Mouse (Mus musculus) MEL (cell line): ENCODE data around the gene Plin1. TPM values are rescaled to one million over a fixed set of nuclear protein-coding genes. Genes with fewer than 3 reads are reported as not detected.
A peak's percentile ranks its signal among the peaks of the same experiment; 100 is the strongest.

Source experiments
- DNase-seq: peaks from one replicate; pipeline ENCODE4 v3.0.0; 2011; ENCODE audit warnings: low read depth, low spot score
- H3K27ac ChIP-seq: 2 replicates; pipeline ENCODE4 v1.5.1; 2012; ENCODE audit warnings: low read depth, mild to moderate bottlenecking, control low read depth, low read length, moderate library complexity; ENCODE audit not compliant: control insufficient read depth
- H3K27me3 ChIP-seq, 2 experiments: fragments of 150-350 bp in 1 of 2; sonication (generic) in 1 of 2; 2 replicates each; pipeline ENCODE4 v1.6.1; 2012; ENCODE audit warnings: low read length in 2 of 2, mild to moderate bottlenecking in 2 of 2, improper control_type of control experiment in 1 of 2, moderate library complexity in 1 of 2; ENCODE audit not compliant: insufficient read depth in 2 of 2, control insufficient read depth in 1 of 2
- H3K36me3 ChIP-seq, 2 experiments: 2 replicates each; pipeline ENCODE4 v1.6.1; 2012 to 2014; ENCODE audit warnings: low read length in 2 of 2, improper control_type of control experiment in 1 of 2, inconsistent platforms in 1 of 2, mild to moderate bottlenecking in 1 of 2; ENCODE audit not compliant: insufficient read depth in 2 of 2, control insufficient read depth in 1 of 2
- H3K4me1 ChIP-seq, 2 experiments: fragments of 150-350 bp in 1 of 2; sonication (generic) in 1 of 2; 2 replicates each; pipeline ENCODE4 v1.6.1; 2012; ENCODE audit warnings: low read length in 2 of 2, improper control_type of control experiment in 1 of 2, mild to moderate bottlenecking in 1 of 2; ENCODE audit not compliant: insufficient read depth in 2 of 2, control insufficient read depth in 1 of 2
- H3K4me3 ChIP-seq, 2 experiments: fragments of 150-350 bp in 1 of 2; sonication (generic) in 1 of 2; 2 replicates each; pipeline ENCODE4 v1.5.1; 2012; ENCODE audit warnings: low read depth in 2 of 2, low read length in 2 of 2, mild to moderate bottlenecking in 2 of 2, moderate library complexity in 2 of 2, control low read depth in 1 of 2, improper control_type of control experiment in 1 of 2; ENCODE audit not compliant: control insufficient read depth in 1 of 2, insufficient read depth in 1 of 2
- H3K79me2 ChIP-seq: 2 replicates; pipeline ENCODE4 v1.6.1; 2012; ENCODE audit warnings: mild to moderate bottlenecking, low read length, moderate library complexity; ENCODE audit not compliant: control insufficient read depth, poor library complexity, insufficient read depth
- H3K9ac ChIP-seq: 2 replicates; pipeline ENCODE4 v1.6.1; 2012; ENCODE audit warnings: low read depth, mild to moderate bottlenecking, control low read depth, low read length, moderate library complexity; ENCODE audit not compliant: control insufficient read depth, poor library complexity, severe bottlenecking
- H3K9me3 ChIP-seq: fragments of 150-350 bp; sonication (generic); replicated peaks from 2 replicates; pipeline ENCODE4 v1.6.1; 2012; ENCODE audit warnings: mild to moderate bottlenecking, low read length, improper control_type of control experiment, moderate library complexity; ENCODE audit not compliant: insufficient read depth
- BHLHE40 ChIP-seq: IDR thresholded peaks from 2 replicates; pipeline ENCODE4 v1.6.1; 2012; ENCODE audit warnings: low read depth, mild to moderate bottlenecking, inconsistent platforms, low read length, improper control_type of control experiment, borderline replicate concordance
- CHD1 ChIP-seq: IDR thresholded peaks from 2 replicates; pipeline ENCODE4 v1.6.1; 2012; ENCODE audit warnings: low read depth, mild to moderate bottlenecking, inconsistent platforms, low read length, improper control_type of control experiment
- CHD2 ChIP-seq: IDR thresholded peaks from 2 replicates; pipeline ENCODE4 v1.6.1; 2011; ENCODE audit warnings: low read length, improper control_type of control experiment
- CTCF ChIP-seq, 3 experiments: IDR thresholded peaks in 2 of 3; conservative IDR thresholded peaks in 1 of 3; 2 replicates each; pipeline ENCODE4 v1.5.1; 2011 to 2012; ENCODE audit warnings: low read length in 3 of 3, low read depth in 2 of 3, mild to moderate bottlenecking in 2 of 3, improper control_type of control experiment in 1 of 3, inconsistent platforms in 1 of 3, mixed read lengths in 1 of 3, moderate library complexity in 1 of 3; ENCODE audit not compliant: control insufficient read depth in 1 of 3, insufficient read depth in 1 of 3, poor library complexity in 1 of 3, severe bottlenecking in 1 of 3
- E2F4 ChIP-seq: IDR thresholded peaks from 2 replicates; pipeline ENCODE4 v1.6.1; 2011; ENCODE audit warnings: low read depth, low read length, improper control_type of control experiment, borderline replicate concordance
- ELF1 ChIP-seq: IDR thresholded peaks from 2 replicates; pipeline ENCODE4 v1.6.1; 2014; ENCODE audit warnings: low read depth, mild to moderate bottlenecking, inconsistent platforms, low read length, improper control_type of control experiment, moderate library complexity
- EP300 ChIP-seq, 2 experiments: IDR thresholded peaks; 2 replicates each; pipeline ENCODE4 v1.6.1; 2011; ENCODE audit warnings: improper control_type of control experiment in 2 of 2, low read length in 2 of 2, low read depth in 1 of 2, mild to moderate bottlenecking in 1 of 2
- GABPA ChIP-seq: IDR thresholded peaks from 2 replicates; pipeline ENCODE4 v1.6.1; 2012; ENCODE audit warnings: low read depth, mild to moderate bottlenecking, inconsistent platforms, low read length, improper control_type of control experiment, moderate library complexity
- GATA1 ChIP-seq: IDR thresholded peaks from 2 replicates; pipeline ENCODE4 v1.6.1; 2011; ENCODE audit warnings: low read depth, low read length, improper control_type of control experiment
- HCFC1 ChIP-seq: IDR thresholded peaks from 2 replicates; pipeline ENCODE4 v1.6.1; 2012; ENCODE audit warnings: low read depth, mild to moderate bottlenecking, inconsistent platforms, low read length, improper control_type of control experiment, moderate library complexity
- JUND ChIP-seq: IDR thresholded peaks from 2 replicates; pipeline ENCODE4 v1.6.1; 2011; ENCODE audit warnings: low read depth, mild to moderate bottlenecking, improper control_type of control experiment, low read length
- KAT2A ChIP-seq: conservative IDR thresholded peaks from 2 replicates; pipeline ENCODE4 v1.6.1; 2012; ENCODE audit warnings: low read depth, low read length, improper control_type of control experiment, inconsistent platforms
- MAFK ChIP-seq: IDR thresholded peaks from 2 replicates; pipeline ENCODE4 v1.6.1; 2011; ENCODE audit warnings: low read depth, mild to moderate bottlenecking, low read length, improper control_type of control experiment, borderline replicate concordance
- MAX ChIP-seq: IDR thresholded peaks from 2 replicates; pipeline ENCODE4 v1.6.1; 2011; ENCODE audit warnings: low read length, improper control_type of control experiment
- MAZ ChIP-seq: IDR thresholded peaks from 2 replicates; pipeline ENCODE4 v1.6.1; 2012; ENCODE audit warnings: low read depth, mild to moderate bottlenecking, inconsistent platforms, low read length, improper control_type of control experiment
- MXI1 ChIP-seq: IDR thresholded peaks from 2 replicates; pipeline ENCODE4 v1.6.1; 2011; ENCODE audit warnings: mild to moderate bottlenecking, low read depth, low read length, improper control_type of control experiment
- MYB ChIP-seq: IDR thresholded peaks from 2 replicates; pipeline ENCODE4 v1.6.1; 2011; ENCODE audit warnings: mild to moderate bottlenecking, low read depth, low read length, improper control_type of control experiment
- MYC ChIP-seq: IDR thresholded peaks from 2 replicates; pipeline ENCODE4 v1.6.1; 2011; ENCODE audit warnings: low read depth, mild to moderate bottlenecking, low read length, improper control_type of control experiment, moderate library complexity
- NELFE ChIP-seq: IDR thresholded peaks from 2 replicates; pipeline ENCODE4 v1.6.1; 2011; ENCODE audit warnings: low read depth, low read length, improper control_type of control experiment
- NRF1 ChIP-seq: IDR thresholded peaks from 2 replicates; pipeline ENCODE4 v1.6.1; 2014; ENCODE audit warnings: low read depth, mild to moderate bottlenecking, inconsistent platforms, low read length, improper control_type of control experiment, moderate library complexity; ENCODE audit not compliant: poor library complexity, insufficient read depth, severe bottlenecking
- POLR2A ChIP-seq, 2 experiments: IDR thresholded peaks; 2 replicates each; pipeline ENCODE4 v1.6.1; 2011 to 2012; ENCODE audit warnings: low read length in 2 of 2, mild to moderate bottlenecking in 2 of 2, control low read depth in 1 of 2, improper control_type of control experiment in 1 of 2, low read depth in 1 of 2, moderate library complexity in 1 of 2; ENCODE audit not compliant: control insufficient read depth in 1 of 2, insufficient read depth in 1 of 2, poor library complexity in 1 of 2
- RAD21 ChIP-seq: IDR thresholded peaks from 2 replicates; pipeline ENCODE4 v1.6.1; 2011; ENCODE audit warnings: mild to moderate bottlenecking, low read depth, low read length, improper control_type of control experiment
- RCOR1 ChIP-seq: IDR thresholded peaks from 2 replicates; pipeline ENCODE4 v1.6.1; 2012; ENCODE audit warnings: low read depth, mild to moderate bottlenecking, inconsistent platforms, low read length, improper control_type of control experiment
- SIN3A ChIP-seq: IDR thresholded peaks from 2 replicates; pipeline ENCODE4 v1.6.1; 2012; ENCODE audit warnings: low read length, improper control_type of control experiment, inconsistent platforms
- SMC3 ChIP-seq: IDR thresholded peaks from 2 replicates; pipeline ENCODE4 v1.6.1; 2011; ENCODE audit warnings: low read depth, low read length, improper control_type of control experiment
- TBP ChIP-seq: IDR thresholded peaks from 2 replicates; pipeline ENCODE4 v1.8.0; 2011; ENCODE audit warnings: low read depth, low read length, improper control_type of control experiment
- TCF12 ChIP-seq: IDR thresholded peaks from 2 replicates; pipeline ENCODE4 v1.6.1; 2014; ENCODE audit warnings: low read depth, mild to moderate bottlenecking, inconsistent platforms, low read length, improper control_type of control experiment, moderate library complexity
- UBTF ChIP-seq: IDR thresholded peaks from 2 replicates; pipeline ENCODE4 v1.6.1; 2012; ENCODE audit warnings: low read depth, mild to moderate bottlenecking, inconsistent platforms, low read length, improper control_type of control experiment, moderate library complexity, borderline replicate concordance; ENCODE audit not compliant: insufficient read depth
- USF1 ChIP-seq: IDR thresholded peaks from 2 replicates; pipeline ENCODE4 v1.6.1; 2014; ENCODE audit warnings: low read depth, mild to moderate bottlenecking, inconsistent platforms, low read length, improper control_type of control experiment, moderate library complexity
- USF2 ChIP-seq, 2 experiments: IDR thresholded peaks; 2 replicates each; pipeline ENCODE4 v1.6.1; 2011 to 2012; ENCODE audit warnings: improper control_type of control experiment in 2 of 2, low read length in 2 of 2, borderline replicate concordance in 1 of 2, inconsistent platforms in 1 of 2, low read depth in 1 of 2, mild to moderate bottlenecking in 1 of 2; ENCODE audit not compliant: insufficient read depth in 1 of 2
- ZC3H11A ChIP-seq: IDR thresholded peaks from 2 replicates; pipeline ENCODE4 v1.6.1; 2012; ENCODE audit warnings: low read depth, mild to moderate bottlenecking, inconsistent platforms, low read length, improper control_type of control experiment
- ZKSCAN1 ChIP-seq: IDR thresholded peaks from 2 replicates; pipeline ENCODE4 v1.6.1; 2012; ENCODE audit warnings: low read depth, mild to moderate bottlenecking, inconsistent platforms, low read length, improper control_type of control experiment, moderate library complexity
- ZMIZ1 ChIP-seq: IDR thresholded peaks from 2 replicates; pipeline ENCODE4 v1.6.1; 2012; ENCODE audit warnings: low read depth, mild to moderate bottlenecking, inconsistent platforms, low read length, improper control_type of control experiment, moderate library complexity
- ZNF384 ChIP-seq: IDR thresholded peaks from 2 replicates; pipeline ENCODE4 v1.6.1; 2012; ENCODE audit warnings: low read depth, mild to moderate bottlenecking, inconsistent platforms, low read length, improper control_type of control experiment
- polyA plus RNA-seq, 2 experiments: library from polyadenylated mRNA; stranded (reverse) in 1 of 2; unstranded in 1 of 2; fragments of >175 nt in 1 of 2; fragments of >200 nt in 1 of 2; gene quantifications; 2 replicates each; pipeline versions ENCODE4 v1.2.1 to v1.2.4; 2012; ENCODE audit warnings: low replicate concordance in 2 of 2, low read depth in 1 of 2; ENCODE audit not compliant: insufficient read length in 2 of 2, insufficient read depth in 1 of 2, missing spikeins in 1 of 2
- total RNA-seq: library from RNA; depleted of rRNA; stranded (reverse); fragments of 300-350 nt; gene quantifications from 2 replicates; pipeline ENCODE4 v1.2.3, GENCODE M21; 2012

The Plin1 gene
- total and polyA plus RNA-seq, 3 experiments, result 0.08 to 0.19 TPM; not detected in 1

DNA sequence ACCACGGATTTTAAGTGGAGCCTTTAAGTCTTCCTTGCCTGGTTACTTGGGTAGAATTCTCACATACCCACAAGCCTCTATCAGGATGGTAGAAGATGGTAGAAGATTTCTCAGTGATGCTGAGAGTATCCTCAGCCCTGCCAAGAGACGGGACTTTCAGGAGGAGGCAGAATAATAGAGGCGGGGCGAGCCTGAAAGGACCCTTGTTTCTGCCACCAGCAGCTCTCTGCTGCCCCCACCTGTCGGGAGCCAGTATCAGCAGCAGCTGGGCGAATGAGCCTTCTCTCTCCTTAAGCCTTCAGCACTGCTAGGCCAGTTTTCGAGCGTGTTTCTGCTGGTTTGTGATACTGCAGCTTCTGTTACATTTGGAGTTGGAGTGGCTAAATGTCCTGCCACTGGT lies 3.5 kb downstream of the Plin1 start:
- Histone ChIP-seq H3K36me3 (no peaks in the 10 kb centered on the region), H3K9ac (0 out of 2 replicates have a peak overlapping the region, but pooled peaks have one; percentile 15), H3K4me3 (no peak overlapping the region; a peak in 1 of 4 replicates), H3K9me3 (no peaks in the 10 kb centered on the region), H3K27ac (no peak overlapping the region), H3K79me2 (no peaks in the 10 kb centered on the region), H3K4me1 (peaks cover 0 to 12% of the 10 kb centered on the region in 2 experiments; a peak in 2 of 4 replicates), H3K27me3 (no peaks in the 10 kb centered on the region)
- peak; percentile 81 for DNase-seq
- TF ChIP-seq TCF12 (no peak), CTCF (IDR thresholded peaks at IDR 0.05 in 2 of 3, conservative IDR thresholded peaks at IDR 0.05 in 1 of 3; ENCODE audit: control insufficient read depth in 1 of 3, insufficient read depth in 1 of 3, low read depth in 2 of 3, low read length in 3 of 3, poor library complexity in 1 of 3, severe bottlenecking in 1 of 3) (peak; percentile 90 to 97 (median 94)), ZC3H11A (0 out of 2 replicates have a peak, but pooled peaks have one; percentile 26), KAT2A (no peak), USF2 (IDR thresholded peaks at IDR 0.05; ENCODE audit: borderline replicate concordance in 1 of 2, insufficient read depth in 1 of 2, low read depth in 1 of 2, low read length in 2 of 2) (no peak), RCOR1 (no peak), MAFK (no peak), MYC (no peak), HCFC1 (no peak), EP300 (IDR thresholded peaks at IDR 0.05; ENCODE audit: low read depth in 1 of 2, low read length in 2 of 2) (no peak), BHLHE40 (no peak), MAZ (no peak), ZMIZ1 (no peak), E2F4 (no peak), GATA1 (no peak), CHD2 (no peak), NELFE (no peak), UBTF (no peak), MAX (no peak), CHD1 (no peak), GABPA (no peak), NRF1 (no peak), USF1 (no peak), ZKSCAN1 (no peak), SMC3 (peak; percentile 60), POLR2A (IDR thresholded peaks at IDR 0.05; ENCODE audit: control insufficient read depth in 1 of 2, insufficient read depth in 1 of 2, low read depth in 1 of 2, low read length in 2 of 2, poor library complexity in 1 of 2) (no peak), TBP (0 out of 2 replicates have a peak, but pooled peaks have one; percentile 8), SIN3A (no peak), RAD21 (peak; percentile 81), JUND (no peak), MYB (no peak), ELF1 (no peak), MXI1 (no peak), ZNF384 (no peak)
